23 mouse cellular contexts compared by ENCODE assay signal in genomic region chr4:154057696-154058095, GRCm38 (mm10). TPM values are rescaled to one million over a fixed set of nuclear protein-coding genes. Genes with fewer than 3 reads are reported as not detected.
DNase-seq lines count a peak whose midpoint lies in the region; ATAC-seq lines count a peak whose summit lies in the region.
"Had no signal": no experiment of that assay in that cellular context is flagged by ENCODE, and none has a peak within 500 bp of the region (broad histone marks: within the 10 kb centered on the region; RNA-seq: fewer than 3 reads in every experiment).

No protein-coding gene starts in this region.

- H3K27ac ChIP-seq in embryonic facial prominence, embryonic 15.5 days (replicated peaks) = peak overlapping the region; percentile 87; the same call in 1 of the 2 replicates
- H3K27ac ChIP-seq: forebrain, embryonic 10.5 days; heart, embryonic 15.5 days; hindbrain, embryonic 14.5 days; intestine, embryonic 15.5 days had no signal

- intact Hi-C loops in heart, postnatal 14 days (cut with DNase I) = no loop called here

- H3K4me3 ChIP-seq in embryonic facial prominence, embryonic 15.5 days (replicated peaks) = no peak overlapping the region
- H3K4me3 ChIP-seq: forebrain, embryonic 10.5 days; heart, embryonic 15.5 days; intestine, embryonic 15.5 days had no signal

- ATAC-seq in embryonic facial prominence, embryonic 15.5 days (ENCODE audit: insufficient number of reproducible peaks, low FRiP score, low TSS enrichment, low read depth) = peak; percentile 61
- ATAC-seq: forebrain, embryonic 14.5 days; intestine, embryonic 15.5 days had no signal

- H3K9ac ChIP-seq in embryonic facial prominence, embryonic 15.5 days = no peak overlapping the region
- H3K9ac ChIP-seq: heart, embryonic 15.5 days; hindbrain, embryonic 14.5 days; intestine, embryonic 15.5 days had no signal

- peaks cover 26% of the 10 kb centered on the region for H3K4me1 ChIP-seq in embryonic facial prominence, embryonic 15.5 days
- H3K4me1 ChIP-seq: intestine, embryonic 15.5 days had no signal

- no peaks in the 10 kb centered on the region for H3K27me3 ChIP-seq in embryonic facial prominence, embryonic 15.5 days
- H3K27me3 ChIP-seq: CH12.LX had no signal

- no peaks in the 10 kb centered on the region for H3K9me3 ChIP-seq in embryonic facial prominence, embryonic 15.5 days (replicated peaks)
- H3K9me3 ChIP-seq: forebrain, embryonic 10.5 days; heart, embryonic 15.5 days; intestine, embryonic 15.5 days had no signal

- DNase-seq in gastrocnemius, postnatal 10 days = peak; percentile 35
- DNase-seq in gastrocnemius, adult 8-10 months (ENCODE audit: low spot score in 2 of 2) = no peak
- peak; percentile 19 to 29 for DNase-seq in heart, postnatal 14 days
- DNase-seq in heart, adult 11 months = no peak
- peak; percentile 86 for DNase-seq in NIH3T3 (ENCODE audit: low read depth)
- no peak for DNase-seq in layer of hippocampus, postnatal 36 days
- DNase-seq in right cerebral cortex, adult 2 months (ENCODE audit: low spot score in 2 of 2) = no peak
- DNase-seq: adrenal gland, adult 2 months; adrenal gland, postnatal 25 days; cerebellum, adult 2 months; cerebellum, postnatal 10 days; kidney, adult 18-20 months had no signal

- no peaks in the 10 kb centered on the region for H3K36me3 ChIP-seq in embryonic facial prominence, embryonic 15.5 days
- H3K36me3 ChIP-seq: forebrain, embryonic 10.5 days; heart, embryonic 15.5 days; intestine, embryonic 15.5 days had no signal

- no peak overlapping the region for H3K4me2 ChIP-seq in embryonic facial prominence, embryonic 15.5 days (replicated peaks)
- H3K4me2 ChIP-seq: heart, embryonic 11.5 days; heart, embryonic 15.5 days; hindbrain, embryonic 14.5 days; intestine, embryonic 15.5 days had no signal

- 35% methylated on average over 4 of the region's 4 CpGs for WGBS in embryonic facial prominence, embryonic 15.5 days

RNA-seq across cellular contexts. Expression of gene Ccdc27, which starts 15.2 kb away (rescaled TPM):
- total RNA-seq in gastrocnemius, postnatal 10 days (2021) = not detected
- not detected for total RNA-seq in gastrocnemius, adult 8-10 months (2022)
- not detected for total RNA-seq in heart, postnatal 14 days (2021)
- 0.15 and 0.20 TPM in 2 replicates for polyA plus RNA-seq in embryonic facial prominence, embryonic 15.5 days (2015; fragmentation: Nextera tagmentation; extraction: Ambion mirVana)
- total RNA-seq in layer of hippocampus, postnatal 36 days (2021) = 1 to 10 TPM; 1.1 to 1.3 TPM
- total RNA-seq: adrenal gland, adult 2 months; adrenal gland, postnatal 25 days; CH12.LX; hematopoietic stem cell, adult 5-6 weeks had no signal
- polyA plus RNA-seq: adrenal gland, adult 2 months; cerebellum, adult 2 months; embryonic facial prominence, embryonic 11.5 days; forebrain, embryonic 10.5 days; forebrain, embryonic 14.5 days; heart, embryonic 11.5 days; heart, embryonic 15.5 days; hindbrain, embryonic 14.5 days; intestine, embryonic 15.5 days; kidney, embryonic 14.5 days had no signal

RNA-seq across cellular contexts. Expression of gene Smim1, which starts 31.7 kb away (rescaled TPM):
- total RNA-seq in gastrocnemius, postnatal 10 days (2021) = 10 to 100 TPM; 10.2 to 11.1 TPM
- total RNA-seq in gastrocnemius, adult 8-10 months (2022) = 1 to 10 TPM in 3 of 4 experiments, under 1 TPM in 1; 0.46 to 3.4 (median 1.4) TPM
- total RNA-seq in heart, postnatal 14 days (2021) = 1 to 10 TPM; 5.8 to 7.0 TPM
- 28.4 TPM in 2 replicates for polyA plus RNA-seq in embryonic facial prominence, embryonic 15.5 days (2015; fragmentation: Nextera tagmentation; extraction: Ambion mirVana)
- total RNA-seq in layer of hippocampus, postnatal 36 days (2021) = 1 to 10 TPM; 6.6 to 7.6 TPM

RNA-seq across cellular contexts. Expression of gene Lrrc47, which starts 46.2 kb away (rescaled TPM):
- total RNA-seq in gastrocnemius, postnatal 10 days (2021) = 10 to 100 TPM; 28.7 to 34.6 TPM
- 10 to 100 TPM; 19.4 to 29.8 (median 25.0) TPM for total RNA-seq in gastrocnemius, adult 8-10 months (2022)
- total RNA-seq in heart, postnatal 14 days (2021) = 10 to 100 TPM; 33.8 to 36.3 TPM
- 21.3 and 23.1 TPM in 2 replicates for polyA plus RNA-seq in embryonic facial prominence, embryonic 15.5 days (2015; fragmentation: Nextera tagmentation; extraction: Ambion mirVana)
- 10 to 100 TPM; 64.5 to 70.7 TPM for total RNA-seq in layer of hippocampus, postnatal 36 days (2021)

Comparison
In these comparisons a context has a peak if more than half of its experiments do, and no peak if none do; other contexts are left out.
1. DNase-seq: peak in gastrocnemius, postnatal 10 days (single experiment), heart, postnatal 14 days (2 of 2) and NIH3T3 (single experiment); none in gastrocnemius, adult 8-10 months (0 of 2), heart, adult 11 months (single experiment), layer of hippocampus, postnatal 36 days (0 of 2) and right cerebral cortex, adult 2 months (0 of 2).